Mouse (Mus musculus): Measurements from ENCODE around the gene Wdr92. TPM values are rescaled to one million over a fixed set of nuclear protein-coding genes. Genes with fewer than 3 reads are reported as not detected.

The Wdr92 gene
- total RNA-seq, 2 experiments from 2014 or later, result 7.1 to 7.8 TPM

Other genes with a start within 250 kb of the Wdr92 start
- 2.3 and 14.6 TPM in 2 replicates for gene Fbxo48, start 230.7 kb upstream of the Wdr92 start, total RNA-seq (2015; ENCODE audit: low replicate concordance)
- gene Fbxo48, start 230.7 kb upstream of the Wdr92 start, total RNA-seq (2017; ENCODE audit: low replicate concordance), result 9.0 and 11.3 TPM in 2 replicates
- gene Cnrip1, start 130.5 kb upstream of the Wdr92 start, total RNA-seq (2015; ENCODE audit: low replicate concordance), result not detected in 2 replicates
- gene Cnrip1, start 130.5 kb upstream of the Wdr92 start, total RNA-seq (2017; ENCODE audit: low replicate concordance), result 1.1 TPM in 1 of 2 replicates, not detected in the other
- gene Plek, start 129.7 kb upstream of the Wdr92 start, total RNA-seq (2015; ENCODE audit: low replicate concordance), result 25.0 and 27.8 TPM in 2 replicates
- gene Plek, start 129.7 kb upstream of the Wdr92 start, total RNA-seq (2017; ENCODE audit: low replicate concordance), result 27.0 and 28.0 TPM in 2 replicates
- gene Ppp3r1, start 22.8 kb upstream of the Wdr92 start, total RNA-seq (2015; ENCODE audit: low replicate concordance), result 19.6 and 21.5 TPM in 2 replicates
- 18.3 and 19.1 TPM in 2 replicates for gene Ppp3r1, start 22.8 kb upstream of the Wdr92 start, total RNA-seq (2017; ENCODE audit: low replicate concordance)
- 8.5 and 15.0 TPM in 2 replicates for gene Pno1, start 29.5 kb downstream of the Wdr92 start, total RNA-seq (2015; ENCODE audit: low replicate concordance)
- 9.5 and 12.3 TPM in 2 replicates for gene Pno1, start 29.5 kb downstream of the Wdr92 start, total RNA-seq (2017; ENCODE audit: low replicate concordance)
- gene C1d, start 75.5 kb downstream of the Wdr92 start, total RNA-seq (2015; ENCODE audit: low replicate concordance), result 16.3 and 21.3 TPM in 2 replicates
- 12.4 and 28.2 TPM in 2 replicates for gene C1d, start 75.5 kb downstream of the Wdr92 start, total RNA-seq (2017; ENCODE audit: low replicate concordance)

Measured in erythroblast, adult 5-6 weeks (primary cell).